Mouse (Mus musculus) CH12.LX (cell line): ENCODE measurements at regions not wholly inside any gene's neighbourhood (a gene's known extent, or its start where the extent isn't known, plus 50 kb on each side); places are given as distances from the start of the nearest gene placed in this dataset.

Experiments
- BHLHE40 ChIP-seq: IDR thresholded peaks from 2 replicates; pipeline ENCODE4 v1.6.1; 2011; ENCODE audit warnings: mild to moderate bottlenecking, low read depth, low read length, improper control_type of control experiment
- CTCF ChIP-seq, 2 experiments: IDR thresholded peaks in 1 of 2; conservative IDR thresholded peaks in 1 of 2; 2 replicates each; pipeline ENCODE4 v1.5.1; 2011 to 2012; ENCODE audit warnings: low read depth in 2 of 2, low read length in 2 of 2, improper control_type of control experiment in 1 of 2, inconsistent platforms in 1 of 2, mild to moderate bottlenecking in 1 of 2, moderate library complexity in 1 of 2
- EP300 ChIP-seq: IDR thresholded peaks from 2 replicates; pipeline ENCODE4 v1.6.1; 2011; ENCODE audit warnings: low read length, improper control_type of control experiment
- IRF4 ChIP-seq: IDR thresholded peaks from 2 replicates; pipeline ENCODE4 v1.6.1; 2014; ENCODE audit warnings: low read depth, mild to moderate bottlenecking, inconsistent platforms, low read length, improper control_type of control experiment

- TF ChIP-seq BHLHE40 (no peak), CTCF (conservative IDR thresholded peaks at IDR 0.05 in 1 of 2, IDR thresholded peaks at IDR 0.05 in 1 of 2; ENCODE audit: low read depth in 2 of 2, low read length in 2 of 2) (no peak), IRF4 (no peak), EP300 (no peak)
These were observed 86.8 kb upstream of the Irx5 start for GRCm38 (mm10) chr8:92270636-92271035.
